Mouse (Mus musculus): ENCODE results near the gene Sectm1b.
"Not testable (repeated sequence)": the region's sequence is repeated elsewhere in the genome, so short reads cannot be mapped to it uniquely, and the experiment has no call there.

The Sectm1b gene

GRCm38 (mm10) chr11:121069662-121070061, 6.3 kb upstream of the Sectm1b start:
- DNase-seq (ENCODE audit: low read depth): not testable (repeated sequence)

- no peak for DNase-seq (ENCODE audit: low read depth)
Observed at GRCm38 (mm10) chr11:121067895-121068294, 4.5 kb upstream of the Sectm1b start.

GRCm38 (mm10) chr11:121064197-121064596, 828 bp upstream of the Sectm1b start:
- no peak for DNase-seq (ENCODE audit: low read depth)

GRCm38 (mm10) chr11:121061615-121062014, 1.8 kb downstream of the Sectm1b start:
- peak; percentile 27 for DNase-seq (ENCODE audit: low read depth)

DNA sequence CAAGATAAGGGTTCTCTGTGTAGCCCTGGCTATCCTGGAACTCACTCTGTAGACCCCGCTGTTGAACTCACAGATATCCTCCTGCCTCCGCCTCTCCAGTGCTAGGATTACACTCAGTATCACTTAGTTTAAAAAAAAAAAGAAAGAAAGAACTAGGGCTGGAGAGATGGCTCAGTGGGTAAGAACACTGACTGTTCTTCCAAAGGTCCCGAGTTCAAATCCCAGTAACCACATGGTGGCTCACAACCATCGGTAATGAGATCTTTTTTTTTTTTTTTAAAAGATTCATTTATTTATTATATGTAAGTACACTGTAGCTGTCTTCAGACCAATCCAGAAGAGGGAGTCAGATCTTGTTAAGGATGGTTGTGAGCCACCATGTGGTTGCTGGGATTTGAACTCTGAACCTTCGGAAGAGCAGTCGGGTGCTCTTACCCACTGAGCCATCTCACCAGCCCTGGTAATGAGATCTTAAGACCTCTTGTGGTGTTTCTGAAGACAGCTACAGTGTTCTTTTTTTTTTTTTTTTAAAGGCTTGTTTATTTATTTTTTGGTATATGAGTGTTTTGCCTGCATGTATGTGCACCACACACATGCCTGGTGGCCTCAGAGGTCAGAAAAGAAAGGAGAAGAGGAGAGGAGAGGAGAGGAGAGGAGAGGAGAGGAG, 2.8 kb downstream of the Sectm1b start:
- not testable (repeated sequence) for DNase-seq (ENCODE audit: low read depth)

DNA sequence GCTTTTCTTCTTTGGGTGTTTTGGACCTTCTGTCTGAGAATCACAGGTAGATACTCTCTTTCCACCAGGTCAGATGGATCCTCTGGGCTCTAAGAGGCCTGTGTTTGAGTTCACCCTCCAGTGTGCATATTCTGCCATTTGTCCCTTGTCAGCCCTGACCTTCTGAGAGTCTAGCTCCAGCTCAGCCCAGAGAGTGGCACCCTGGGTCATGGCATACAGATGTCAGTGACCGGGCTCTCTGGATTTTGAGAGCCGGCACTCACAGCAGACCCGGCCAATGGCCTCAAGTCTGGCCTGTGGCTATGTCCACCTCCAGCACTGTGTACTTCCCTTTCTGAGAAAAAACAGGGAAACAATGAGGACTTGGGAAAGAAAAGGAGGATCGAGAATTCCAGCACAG, 3.9 kb downstream of the Sectm1b start:
- no peak for DNase-seq (ENCODE audit: low read depth)

- no peak for DNase-seq (ENCODE audit: low read depth)
Observed at GRCm38 (mm10) chr11:121058956-121059355, 4.4 kb downstream of the Sectm1b start.

DNA sequence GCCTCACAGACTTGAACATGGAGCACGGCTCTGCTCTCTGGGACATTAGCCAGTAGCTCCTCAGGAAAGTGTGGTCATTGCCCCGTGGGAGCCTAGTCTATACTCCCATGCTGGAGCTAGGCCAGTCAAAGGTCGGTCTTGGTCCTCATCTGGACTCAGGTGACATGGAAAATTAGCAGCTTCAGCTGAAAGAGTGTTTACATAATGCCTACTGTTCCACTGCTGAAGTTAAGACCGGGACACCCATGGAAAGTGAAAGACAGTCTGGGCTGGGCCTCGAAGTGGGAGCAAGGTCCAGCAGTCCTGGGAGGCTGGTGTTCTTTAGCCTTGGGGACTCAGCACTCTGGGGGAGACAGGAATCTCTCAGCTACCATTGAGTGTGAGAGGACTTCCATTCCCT, 5.2 kb downstream of the Sectm1b start:
- DNase-seq (ENCODE audit: low read depth): no peak

DNA sequence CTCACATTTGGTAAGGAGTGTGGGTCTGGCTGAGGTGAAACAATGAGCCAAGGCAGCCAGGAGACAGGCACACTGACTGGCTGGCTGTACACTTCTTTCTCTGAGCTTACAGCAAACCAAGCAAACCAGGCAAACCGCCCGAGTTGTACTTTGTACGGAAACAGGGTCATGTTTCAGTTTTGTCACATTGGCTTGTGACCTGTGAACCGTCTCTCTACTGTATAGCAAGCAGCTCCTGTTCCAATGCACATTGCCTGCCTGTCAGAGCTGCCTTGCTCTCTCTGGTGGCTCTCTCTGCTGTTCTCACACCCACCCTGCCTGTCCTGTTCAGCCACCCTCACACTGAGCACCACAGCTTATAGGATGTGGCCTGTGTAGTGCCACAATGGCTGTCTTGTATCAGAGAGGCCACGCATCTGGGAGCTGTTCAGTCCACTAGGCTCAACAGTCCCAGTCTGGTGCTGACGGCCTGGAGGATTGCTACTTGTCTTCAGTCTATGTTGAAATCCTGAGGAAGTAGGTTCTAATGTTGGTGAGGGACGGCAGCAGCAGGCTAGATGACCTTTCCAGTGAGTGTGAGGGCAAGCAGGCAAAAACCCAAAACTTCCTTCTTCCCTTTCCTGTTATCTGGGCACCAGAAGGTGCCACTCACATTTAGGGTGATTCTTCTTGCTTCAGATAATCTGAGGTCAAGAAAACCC, 6.7 kb downstream of the Sectm1b start:
- no peak for DNase-seq (ENCODE audit: low read depth)

DNA sequence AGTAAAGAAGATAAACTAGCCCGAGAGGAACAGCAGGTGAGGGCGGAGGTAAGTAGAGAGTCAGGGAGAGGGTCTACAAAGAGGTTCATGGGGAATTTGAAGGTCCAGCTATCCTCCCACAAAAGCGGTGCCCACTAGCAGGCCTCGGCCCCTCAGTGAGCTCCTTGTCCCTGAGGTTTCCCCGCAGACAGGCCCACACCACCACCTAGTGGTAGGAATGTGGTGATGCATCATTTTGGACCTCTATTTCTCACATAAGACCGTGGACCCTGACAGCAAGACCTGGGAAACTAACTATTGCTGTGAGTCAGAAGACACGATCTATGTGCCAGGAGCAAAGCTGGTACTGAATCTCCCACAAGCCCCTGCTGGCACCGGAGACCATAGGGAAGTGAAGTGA, 9.8 kb downstream of the Sectm1b start:
- peak; percentile 90 for DNase-seq (ENCODE audit: low read depth)

DNA sequence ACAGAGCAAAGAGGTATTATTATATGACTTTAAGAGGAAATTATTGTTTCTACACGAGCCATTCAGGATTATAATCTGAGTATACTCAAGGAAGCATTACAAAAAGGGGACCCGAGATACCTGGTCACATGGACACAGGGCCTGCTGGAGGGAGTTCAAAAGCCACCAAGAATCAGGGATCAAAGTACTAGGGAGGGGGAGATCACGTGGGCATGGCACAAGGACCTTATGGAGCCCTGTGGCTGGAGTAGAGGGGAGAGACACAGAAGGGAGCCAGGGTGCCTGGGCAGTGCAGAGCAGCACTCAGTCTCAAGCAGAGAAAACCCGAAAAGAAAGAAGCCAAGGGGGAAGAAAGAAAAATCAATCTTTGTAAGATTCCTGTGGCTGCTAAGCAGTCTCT, 11.0 kb downstream of the Sectm1b start:
- no peak for DNase-seq (ENCODE audit: low read depth)

GRCm38 (mm10) chr11:121051793-121052192, 11.6 kb downstream of the Sectm1b start:
- no peak for DNase-seq (ENCODE audit: low read depth)

DNA sequence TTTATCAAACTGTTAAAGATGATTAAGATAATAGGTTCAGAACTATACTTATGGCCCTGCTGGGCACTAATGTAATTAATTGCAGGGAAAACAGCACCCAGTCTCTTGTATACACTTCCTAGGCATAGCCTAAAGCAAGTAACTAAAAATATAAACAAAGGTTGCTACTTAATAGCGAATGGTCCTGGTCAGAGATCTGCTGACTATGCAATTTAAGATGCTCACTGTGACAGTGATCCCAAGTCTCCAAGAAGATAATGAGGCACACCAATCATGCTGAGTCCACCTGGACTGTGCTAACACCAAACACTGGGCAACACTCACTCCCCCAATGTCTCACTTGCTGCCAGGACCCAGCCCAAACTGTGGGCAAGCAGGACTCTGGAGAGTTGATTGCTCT, 13.5 kb downstream of the Sectm1b start:
- no peak for DNase-seq (ENCODE audit: low read depth)

GRCm38 (mm10) chr11:121047826-121048399, 15.5 kb downstream of the Sectm1b start:
- DNase-seq (ENCODE audit: low read depth): peak; percentile 78

- DNase-seq (ENCODE audit: low read depth): no peak
Observed at GRCm38 (mm10) chr11:121045286-121045685, 18.1 kb downstream of the Sectm1b start.

GRCm38 (mm10) chr11:121043025-121043424, 20.3 kb downstream of the Sectm1b start:
- DNase-seq (ENCODE audit: low read depth): not testable (repeated sequence)

DNA sequence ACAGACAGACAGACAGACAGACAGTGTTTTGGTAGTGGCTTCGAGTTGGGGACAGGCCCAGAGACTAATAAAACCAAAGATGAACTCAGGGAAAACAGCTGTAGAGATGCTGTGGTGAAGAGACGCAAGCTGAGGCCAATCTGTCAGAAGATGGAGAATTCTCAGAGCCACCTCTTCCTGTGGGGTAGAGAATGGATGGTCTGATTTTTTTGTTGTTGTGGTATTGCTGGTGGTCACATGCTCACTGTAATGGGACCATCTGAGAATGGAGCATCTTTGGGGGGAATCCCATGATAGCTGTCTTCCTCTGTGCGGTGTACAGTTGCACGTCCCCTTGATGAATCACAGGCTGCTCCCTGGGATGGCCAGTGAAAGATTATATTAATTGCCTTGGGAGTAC, 20.9 kb downstream of the Sectm1b start:
- no peak for DNase-seq (ENCODE audit: low read depth)

- no peak for DNase-seq (ENCODE audit: low read depth)
Observed at GRCm38 (mm10) chr11:121041636-121042035, 21.7 kb downstream of the Sectm1b start.

DNA sequence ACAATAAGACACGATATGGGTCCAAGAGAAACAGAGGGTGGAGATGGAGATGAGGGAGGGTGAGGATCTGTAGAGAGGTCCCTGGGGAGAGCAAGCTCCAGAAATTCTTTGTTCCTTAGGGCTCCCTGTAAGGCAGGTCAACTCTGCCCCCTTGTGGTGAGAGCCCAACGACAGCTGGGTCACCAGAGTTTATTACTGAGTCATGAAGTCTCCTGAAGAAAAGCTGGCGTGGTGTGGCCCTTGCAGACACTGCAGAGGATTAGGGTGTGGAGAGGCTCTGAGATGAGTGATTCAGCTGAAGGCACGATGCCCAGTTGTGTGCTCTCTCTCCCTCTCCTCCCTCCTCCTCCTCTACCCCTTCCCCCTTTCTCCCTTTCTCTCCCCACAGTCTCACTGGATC, 22.2 kb downstream of the Sectm1b start:
- DNase-seq (ENCODE audit: low read depth): peak; percentile 97

DNA sequence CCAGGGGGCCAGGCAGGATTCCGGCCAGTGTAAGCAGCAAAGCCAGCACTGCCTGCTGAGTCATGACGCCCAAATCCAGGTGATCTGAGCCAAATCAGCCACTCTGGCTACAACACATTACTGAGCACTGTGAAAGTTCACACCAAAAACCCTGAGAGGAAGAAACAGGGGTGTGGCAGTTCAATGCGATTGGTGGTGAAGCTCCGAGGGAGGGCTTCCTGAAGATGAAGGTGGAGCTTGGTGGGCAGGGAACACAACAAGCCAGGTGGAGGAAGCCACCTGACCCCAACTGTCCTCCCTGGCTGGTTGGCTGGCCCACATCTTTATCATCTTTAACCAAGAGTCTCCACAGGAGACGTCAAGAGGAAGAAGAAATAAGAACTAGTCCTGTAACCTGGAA, 24.1 kb downstream of the Sectm1b start, which contains the start of gene Cd7:
Gene Cd7 (minus strand): TSS at position 117 of the 400 bp plus-strand sequence.
- no peak for DNase-seq (ENCODE audit: low read depth)

- peak; percentile 8 for DNase-seq (ENCODE audit: low read depth)
Observed at GRCm38 (mm10) chr11:121038366-121039240, 24.8 kb downstream of the Sectm1b start.

GRCm38 (mm10) chr11:121033118-121033517, 30.3 kb downstream of the Sectm1b start:
- no peak for DNase-seq (ENCODE audit: low read depth)
